Comparison of ENCODE assay signal across 37 mouse cellular contexts in genomic region chr12:69349928-69350327, GRCm38 (mm10). TPM values are rescaled to one million over a fixed set of nuclear protein-coding genes. Genes with fewer than 3 reads are reported as not detected.
"Had no signal": no experiment of that assay in that cellular context is flagged by ENCODE, and none has a peak within 500 bp of the region (broad histone marks: within the 10 kb centered on the region; RNA-seq: fewer than 3 reads in every experiment).

No protein-coding gene starts in this region.

- H3K27me3 ChIP-seq: limb, embryonic 12.5 days; limb, embryonic 13.5 days; limb, embryonic 15.5 days; liver, embryonic 12.5 days; liver, embryonic 13.5 days; liver, embryonic 15.5 days; lung, embryonic 15.5 days; megakaryocyte, embryonic 14.5 days; midbrain, embryonic 12.5 days; midbrain, embryonic 13.5 days; midbrain, embryonic 15.5 days; neural tube, embryonic 12.5 days had no signal

- H3K4me2 ChIP-seq: limb, embryonic 12.5 days; limb, embryonic 13.5 days; limb, embryonic 15.5 days; liver, embryonic 11.5 days; liver, embryonic 12.5 days; liver, embryonic 13.5 days; liver, embryonic 15.5 days; lung, embryonic 14.5 days; lung, embryonic 15.5 days; midbrain, embryonic 11.5 days; midbrain, embryonic 12.5 days; midbrain, embryonic 13.5 days; midbrain, embryonic 15.5 days; neural tube, embryonic 12.5 days had no signal

- H3K27ac ChIP-seq: limb, embryonic 10.5 days; limb, embryonic 12.5 days; limb, embryonic 13.5 days; limb, embryonic 15.5 days; liver, embryonic 12.5 days; liver, embryonic 13.5 days; liver, embryonic 14.5 days; liver, embryonic 15.5 days; lung, embryonic 15.5 days; macrophage; midbrain, embryonic 10.5 days; midbrain, embryonic 12.5 days; midbrain, embryonic 13.5 days; midbrain, embryonic 15.5 days; neural tube, embryonic 12.5 days had no signal

- H3K9me3 ChIP-seq: limb, embryonic 10.5 days; limb, embryonic 12.5 days; limb, embryonic 13.5 days; limb, embryonic 15.5 days; liver, embryonic 12.5 days; liver, embryonic 13.5 days; liver, embryonic 15.5 days; lung, embryonic 15.5 days; megakaryocyte, embryonic 14.5 days; midbrain, embryonic 10.5 days; midbrain, embryonic 12.5 days; midbrain, embryonic 13.5 days; midbrain, embryonic 15.5 days; neural tube, embryonic 12.5 days had no signal

- H3K9ac ChIP-seq: limb, embryonic 12.5 days; limb, embryonic 13.5 days; limb, embryonic 15.5 days; liver, embryonic 12.5 days; liver, embryonic 13.5 days; liver, embryonic 14.5 days; liver, embryonic 15.5 days; liver, postnatal 0 days; lung, embryonic 14.5 days; lung, embryonic 15.5 days; midbrain, embryonic 12.5 days; midbrain, embryonic 13.5 days; midbrain, embryonic 15.5 days; neural tube, embryonic 12.5 days had no signal

- ATAC-seq: liver, embryonic 12.5 days; liver, postnatal 0 days; lung, postnatal 0 days; midbrain, embryonic 13.5 days; midbrain, embryonic 15.5 days; midbrain, embryonic 16.5 days had no signal

- DNase-seq: left cerebral cortex, postnatal 4 days; liver; liver, embryonic 13.5 days; liver, postnatal 0 days; lung, adult 18-20 months; lung, adult 2 months; lung, embryonic 14.5 days; lung, postnatal 10 days; lung, postnatal 14 days; lung, postnatal 36 days; lung, postnatal 4 days; midbrain, embryonic 14.5 days had no signal

- H3K4me3 ChIP-seq: limb, embryonic 10.5 days; limb, embryonic 12.5 days; limb, embryonic 13.5 days; limb, embryonic 15.5 days; liver, embryonic 12.5 days; liver, embryonic 13.5 days; liver, embryonic 15.5 days; lung, embryonic 15.5 days; megakaryocyte, embryonic 14.5 days; midbrain, embryonic 10.5 days; midbrain, embryonic 12.5 days; midbrain, embryonic 13.5 days; midbrain, embryonic 15.5 days; myocyte; neural tube, embryonic 12.5 days had no signal

- H3K4me1 ChIP-seq: limb, embryonic 10.5 days; limb, embryonic 12.5 days; limb, embryonic 13.5 days; limb, embryonic 15.5 days; liver, embryonic 12.5 days; liver, embryonic 13.5 days; liver, embryonic 15.5 days; lung, embryonic 15.5 days; megakaryocyte, embryonic 14.5 days; midbrain, embryonic 10.5 days; midbrain, embryonic 12.5 days; midbrain, embryonic 13.5 days; midbrain, embryonic 15.5 days; neural tube, embryonic 12.5 days had no signal

RNA-seq across cellular contexts. Expression of gene Gm9887, which starts 22.3 kb away (rescaled TPM):
- total RNA-seq: megakaryocyte progenitor cell, adult 5-6 weeks; megakaryocyte, adult 5-6 weeks; megakaryocyte-erythroid progenitor cell, adult 5-6 weeks; midbrain, postnatal 0 days; monocyte, adult 5-6 weeks had no signal
